Mouse (Mus musculus): Measurements from ENCODE around the gene Rpl18.

The Rpl18 gene

GRCm38 (mm10) chr7:45715090-45715708 is at the start of gene Rpl18:
Rpl18 (plus strand) TSS chr7:45715457.
- DNase-seq (ENCODE audit: low spot score) = peak; percentile 97

GRCm38 (mm10) chr7:45666161-45666560 is 49.1 kb upstream of the Rpl18 start, which contains the start of gene Fut2:
Fut2 (minus strand) TSS chr7:45666394.
- no peak for DNase-seq (ENCODE audit: low spot score)

GRCm38 (mm10) chr7:45667761-45668160 is 47.5 kb upstream of the Rpl18 start:
- DNase-seq (ENCODE audit: low spot score) = no peak

- DNase-seq (ENCODE audit: low spot score) = no peak
These were observed 46.3 kb upstream of the Rpl18 start for GRCm38 (mm10) chr7:45668921-45669320.

GRCm38 (mm10) chr7:45677627-45678295 is 37.5 kb upstream of the Rpl18 start:
- no peak for DNase-seq (ENCODE audit: low spot score)

GRCm38 (mm10) chr7:45678513-45678912 is 36.7 kb upstream of the Rpl18 start:
- no peak for DNase-seq (ENCODE audit: low spot score)

- no peak for DNase-seq (ENCODE audit: low spot score)
These were observed 35.2 kb upstream of the Rpl18 start for GRCm38 (mm10) chr7:45679966-45680621.

- DNase-seq (ENCODE audit: low spot score) = no peak
These were observed 34.1 kb upstream of the Rpl18 start for GRCm38 (mm10) chr7:45681046-45681736.

- DNase-seq (ENCODE audit: low spot score) = peak; percentile 84
These were observed 32.8 kb upstream of the Rpl18 start for GRCm38 (mm10) chr7:45682144-45683126.

GRCm38 (mm10) chr7:45683396-45684050 is 31.7 kb upstream of the Rpl18 start, which contains the start of gene Ntn5:
Ntn5 (plus strand) TSS chr7:45684022.
- DNase-seq (ENCODE audit: low spot score) = no peak

GRCm38 (mm10) chr7:45685811-45686210 is 29.4 kb upstream of the Rpl18 start:
- DNase-seq (ENCODE audit: low spot score) = no peak

- no peak for DNase-seq (ENCODE audit: low spot score)
These were observed 28.4 kb upstream of the Rpl18 start for GRCm38 (mm10) chr7:45686841-45687240.

GRCm38 (mm10) chr7:45689099-45689498 is 26.2 kb upstream of the Rpl18 start:
- DNase-seq (ENCODE audit: low spot score) = no peak

GRCm38 (mm10) chr7:45689800-45690199 is 25.5 kb upstream of the Rpl18 start:
- DNase-seq (ENCODE audit: low spot score) = no peak

- no peak for DNase-seq (ENCODE audit: low spot score)
These were observed 22.9 kb upstream of the Rpl18 start for GRCm38 (mm10) chr7:45692364-45692763.

GRCm38 (mm10) chr7:45693921-45694591 is 21.2 kb upstream of the Rpl18 start, which contains the start of gene Sec1:
Sec1 (minus strand) TSS chr7:45694402.
- no peak for DNase-seq (ENCODE audit: low spot score)

GRCm38 (mm10) chr7:45695098-45695497 is 20.2 kb upstream of the Rpl18 start:
- DNase-seq (ENCODE audit: low spot score) = no peak

GRCm38 (mm10) chr7:45697894-45698293 is 17.4 kb upstream of the Rpl18 start:
- no peak for DNase-seq (ENCODE audit: low spot score)

- DNase-seq (ENCODE audit: low spot score) = no peak
These were observed 15.6 kb upstream of the Rpl18 start, which contains the start of gene Car11 for GRCm38 (mm10) chr7:45699523-45700141. Car11 (plus strand) TSS chr7:45699843.

All from yolk sac, embryonic 10.5 days (tissue).